Mouse (Mus musculus): ENCODE results near the gene Lrrc61. TPM values are rescaled to one million over a fixed set of nuclear protein-coding genes. Genes with fewer than 3 reads are reported as not detected.

Gene Lrrc61
- polyA plus RNA-seq, 2 experiments: 6.7 to 17.6 TPM

GRCm38 (mm10) chr6:48546858-48547257, 7.7 kb upstream of the Lrrc61 start:
- WGBS: 41% methylated on average over 4 of the region's 4 CpGs
- TF ChIP-seq POLR2A (IDR thresholded peaks at IDR 0.05; ENCODE audit: borderline replicate concordance, extremely low read depth, insufficient read depth, insufficient read length): no peak
- Histone ChIP-seq H3K9me3 (ENCODE audit: control insufficient read depth, low read length) (no peaks in the 10 kb centered on the region), H3K4me1 (ENCODE audit: control insufficient read depth, insufficient read depth, low read length) (0 out of 2 replicates have a peak, but pooled peaks cover 3% of the 10 kb centered on the region), H3K4me3 (replicated peaks; ENCODE audit: low read length) (no peak overlapping the region), H3K4me2 (replicated peaks; ENCODE audit: low read depth, low read length, severe bottlenecking) (no peak overlapping the region), H3K27me3 (ENCODE audit: control insufficient read depth, insufficient read depth, low read length) (no peaks in the 10 kb centered on the region), H3K36me3 (ENCODE audit: control insufficient read depth, insufficient read depth, low read length) (no peaks in the 10 kb centered on the region), H3K9ac (ENCODE audit: low read depth, low read length, severe bottlenecking) (no peak overlapping the region), H3K27ac (replicated peaks; ENCODE audit: low read depth, low read length) (no peak overlapping the region)
- ATAC-seq (ENCODE audit: low FRiP score, low read depth) (no peak), DNase-seq (ENCODE audit: low spot score) (no peak)

GRCm38 (mm10) chr6:48548314-48548713, 6.3 kb upstream of the Lrrc61 start:
- DNase-seq (ENCODE audit: low spot score) (no peak), ATAC-seq (ENCODE audit: low FRiP score, low read depth) (no peak)
- H3K36me3 ChIP-seq (ENCODE audit: control insufficient read depth, insufficient read depth, low read length): no peaks in the 10 kb centered on the region
- no peaks in the 10 kb centered on the region for H3K4me1 ChIP-seq (ENCODE audit: control insufficient read depth, insufficient read depth, low read length)
- WGBS: 86% methylated on average over 6 of the region's 6 CpGs
- no peaks in the 10 kb centered on the region for H3K27me3 ChIP-seq (ENCODE audit: control insufficient read depth, insufficient read depth, low read length)
- TF ChIP-seq POLR2A (IDR thresholded peaks at IDR 0.05; ENCODE audit: borderline replicate concordance, extremely low read depth, insufficient read depth, insufficient read length): no peak
- no peak overlapping the region for H3K4me3 ChIP-seq (replicated peaks; ENCODE audit: low read length)
- H3K9ac ChIP-seq (ENCODE audit: low read depth, low read length, severe bottlenecking): no peak overlapping the region
- no peaks in the 10 kb centered on the region for H3K9me3 ChIP-seq (ENCODE audit: control insufficient read depth, low read length)
- H3K4me2 ChIP-seq (replicated peaks; ENCODE audit: low read depth, low read length, severe bottlenecking): no peak overlapping the region
- no peak overlapping the region for H3K27ac ChIP-seq (replicated peaks; ENCODE audit: low read depth, low read length)

DNA sequence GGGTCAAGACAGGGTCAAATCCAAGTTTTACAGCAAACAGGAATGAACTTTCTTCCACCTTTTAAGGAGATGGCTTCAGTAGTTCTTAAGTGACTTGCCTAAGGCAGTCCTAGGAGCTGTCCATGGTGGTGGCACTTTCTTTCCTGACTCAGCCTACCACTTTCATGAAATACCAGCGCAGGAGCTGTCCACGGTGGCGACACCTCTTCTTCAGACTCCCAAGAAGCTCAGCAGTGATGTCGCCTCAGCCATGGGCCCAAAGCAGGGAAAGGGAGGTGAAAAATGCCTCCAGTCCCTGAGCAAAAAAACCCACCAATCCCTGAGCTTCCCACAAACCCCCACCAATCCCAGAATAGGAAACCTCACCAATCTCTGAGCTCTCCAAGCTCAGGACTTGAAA, 1.7 kb upstream of the Lrrc61 start:
- Histone ChIP-seq H3K9me3 (ENCODE audit: control insufficient read depth, low read length) (no peaks in the 10 kb centered on the region), H3K9ac (ENCODE audit: low read depth, low read length, severe bottlenecking) (no peak overlapping the region), H3K4me2 (replicated peaks; ENCODE audit: low read depth, low read length, severe bottlenecking) (no peak overlapping the region), H3K4me3 (replicated peaks; ENCODE audit: low read length) (no peak overlapping the region), H3K36me3 (ENCODE audit: control insufficient read depth, insufficient read depth, low read length) (no peaks in the 10 kb centered on the region), H3K27me3 (ENCODE audit: control insufficient read depth, insufficient read depth, low read length) (no peaks in the 10 kb centered on the region), H3K4me1 (ENCODE audit: control insufficient read depth, insufficient read depth, low read length) (peaks cover 8% of the 10 kb centered on the region; the same call in 1 of the 2 replicates), H3K27ac (replicated peaks; ENCODE audit: low read depth, low read length) (no peak overlapping the region)
- DNase-seq (ENCODE audit: low spot score): no peak
- no peak for TF ChIP-seq POLR2A (IDR thresholded peaks at IDR 0.05; ENCODE audit: borderline replicate concordance, extremely low read depth, insufficient read depth, insufficient read length)
- WGBS: 64% methylated on average over 4 of the region's 4 CpGs
- ATAC-seq (ENCODE audit: low FRiP score, low read depth): no peak

- no peak for TF ChIP-seq POLR2A (IDR thresholded peaks at IDR 0.05; ENCODE audit: borderline replicate concordance, extremely low read depth, insufficient read depth, insufficient read length)
- DNase-seq (ENCODE audit: low spot score): no peak
- Histone ChIP-seq H3K27me3 (ENCODE audit: control insufficient read depth, insufficient read depth, low read length) (no peaks in the 10 kb centered on the region), H3K36me3 (ENCODE audit: control insufficient read depth, insufficient read depth, low read length) (no peaks in the 10 kb centered on the region), H3K27ac (replicated peaks; ENCODE audit: low read depth, low read length) (peak overlapping the region; percentile 97), H3K9ac (ENCODE audit: low read depth, low read length, severe bottlenecking) (0 out of 2 replicates have a peak overlapping the region, but pooled peaks have one; percentile 77), H3K9me3 (ENCODE audit: control insufficient read depth, low read length) (no peaks in the 10 kb centered on the region), H3K4me1 (ENCODE audit: control insufficient read depth, insufficient read depth, low read length) (peaks cover 8% of the 10 kb centered on the region; the same call in 1 of the 2 replicates), H3K4me2 (replicated peaks; ENCODE audit: low read depth, low read length, severe bottlenecking) (peak overlapping the region; percentile 84), H3K4me3 (replicated peaks; ENCODE audit: low read length) (peak overlapping the region; percentile 58)
- no peak for ATAC-seq (ENCODE audit: low FRiP score, low read depth)
- 84% methylated on average over 4 of the region's 4 CpGs for WGBS
Observed at GRCm38 (mm10) chr6:48553819-48554218, 777 bp upstream of the Lrrc61 start.

- TF ChIP-seq POLR2A (IDR thresholded peaks at IDR 0.05; ENCODE audit: borderline replicate concordance, extremely low read depth, insufficient read depth, insufficient read length): no peak
- Histone ChIP-seq H3K4me3 (replicated peaks; ENCODE audit: low read length) (peak overlapping the region; percentile 58), H3K9ac (ENCODE audit: low read depth, low read length, severe bottlenecking) (peak overlapping the region; percentile 77), H3K27me3 (ENCODE audit: control insufficient read depth, insufficient read depth, low read length) (no peaks in the 10 kb centered on the region), H3K9me3 (ENCODE audit: control insufficient read depth, low read length) (no peaks in the 10 kb centered on the region), H3K4me1 (ENCODE audit: control insufficient read depth, insufficient read depth, low read length) (peaks cover 8% of the 10 kb centered on the region; the same call in 1 of the 2 replicates), H3K27ac (replicated peaks; ENCODE audit: low read depth, low read length) (peak overlapping the region; percentile 97), H3K4me2 (replicated peaks; ENCODE audit: low read depth, low read length, severe bottlenecking) (peak overlapping the region; percentile 84), H3K36me3 (ENCODE audit: control insufficient read depth, insufficient read depth, low read length) (no peaks in the 10 kb centered on the region)
- 28% methylated on average over 13 of the region's 14 CpGs for WGBS
- ATAC-seq (ENCODE audit: low FRiP score, low read depth): peak; percentile 81
- DNase-seq (ENCODE audit: low spot score): peak; percentile 86
Observed at GRCm38 (mm10) chr6:48555104-48555890, 701 bp downstream of the Lrrc61 start.

Measured in limb, embryonic 14.5 days (tissue).